Mouse (Mus musculus) forebrain, embryonic 16.5 days (tissue): ENCODE measurements around the gene Stac3. TPM values are rescaled to one million over a fixed set of nuclear protein-coding genes. Genes with fewer than 3 reads are reported as not detected.

Experiments used
- ATAC-seq: fragments of 200-750 bp; cut with Nextera tagmentation; 2 replicates; pipeline ENCODE4 v1.8.0; 2017; ENCODE audit warnings: mild to moderate bottlenecking, moderate library complexity
- H3K27ac ChIP-seq: fragments of 300-500 bp; sonication (generic); 2 replicates; pipeline ENCODE4 v1.5.1; 2014; ENCODE audit warnings: low read length, control low read depth
- H3K27me3 ChIP-seq: fragments of 300-500 bp; sonication (generic); replicated peaks from 2 replicates; pipeline ENCODE4 v1.6.1; 2014; ENCODE audit warnings: low read length; ENCODE audit not compliant: control insufficient read depth, insufficient read depth
- H3K36me3 ChIP-seq: fragments of 300-500 bp; sonication (generic); 2 replicates; pipeline ENCODE4 v1.6.1; 2014; ENCODE audit not compliant: control insufficient read depth, insufficient read depth
- H3K4me1 ChIP-seq: fragments of 300-500 bp; sonication (generic); replicated peaks from 2 replicates; pipeline ENCODE4 v1.6.1; 2014; ENCODE audit warnings: low read length; ENCODE audit not compliant: control insufficient read depth, insufficient read depth
- H3K4me2 ChIP-seq: fragments of 300-500 bp; sonication (generic); 2 replicates; pipeline ENCODE4 v1.6.1; 2014; ENCODE audit warnings: mild to moderate bottlenecking, low read length, control low read depth
- H3K4me3 ChIP-seq: fragments of 300-500 bp; sonication (generic); replicated peaks from 2 replicates; pipeline ENCODE4 v1.5.1; 2014; ENCODE audit warnings: mild to moderate bottlenecking, low read length, control low read depth
- H3K9ac ChIP-seq: fragments of 300-500 bp; sonication (generic); replicated peaks from 2 replicates; pipeline ENCODE4 v1.6.1; 2014; ENCODE audit warnings: low read depth, low read length, control low read depth
- H3K9me3 ChIP-seq: fragments of 300-500 bp; sonication (generic); 2 replicates; pipeline ENCODE4 v1.6.1; 2016; ENCODE audit warnings: low read length; ENCODE audit not compliant: control insufficient read depth
- WGBS: fragments of 180-500 bp; shearing (Covaris S2); extraction: QIAGEN DNeasy Blood & Tissue Kit; methylation state at CpG from one replicate; pipeline ENCODE4 v1.1.7; 2014; 5-methylcytosine and 5-hydroxymethylcytosine counted together
- polyA plus RNA-seq: library from polyadenylated mRNA; unstranded; fragments of >200 nt; fragmentation: Nextera tagmentation; extraction: Ambion mirVana; gene quantifications from 2 replicates; pipeline ENCODE4 v1.2.1, GENCODE M21; 2015

Gene Stac3
- polyA plus RNA-seq, 1 experiment from 2014 or later: 1.8 TPM

- Histone ChIP-seq H3K4me1 (no peaks in the 10 kb centered on the region), H3K4me3 (no peak overlapping the region), H3K9ac (no peak overlapping the region), H3K4me2 (no peak overlapping the region), H3K27me3 (no peaks in the 10 kb centered on the region), H3K36me3 (peaks cover 24% of the 10 kb centered on the region), H3K9me3 (no peaks in the 10 kb centered on the region), H3K27ac (no peak overlapping the region)
- ATAC-seq: no peak
- 87% methylated on average over 19 of the region's 19 CpGs for WGBS
Measured at GRCm38 (mm10) chr10:127480833-127481813, 20.4 kb upstream of the Stac3 start.

GRCm38 (mm10) chr10:127485235-127485634 lies 16.3 kb upstream of the Stac3 start:
- Histone ChIP-seq H3K9me3 (no peaks in the 10 kb centered on the region), H3K27ac (no peak overlapping the region), H3K4me2 (no peak overlapping the region), H3K4me3 (no peak overlapping the region), H3K4me1 (0 out of 2 replicates have a peak, but pooled peaks cover 2% of the 10 kb centered on the region), H3K27me3 (no peaks in the 10 kb centered on the region), H3K9ac (no peak overlapping the region), H3K36me3 (peaks cover 22% of the 10 kb centered on the region)
- WGBS: 91% methylated on average over 10 of the region's 10 CpGs
- ATAC-seq: no peak

GRCm38 (mm10) chr10:127488856-127489255 lies 12.6 kb upstream of the Stac3 start:
- no peaks in the 10 kb centered on the region for H3K27me3 ChIP-seq
- no peak overlapping the region for H3K4me3 ChIP-seq
- WGBS: 80% methylated on average over 7 of the region's 7 CpGs
- peaks cover 21% of the 10 kb centered on the region for H3K36me3 ChIP-seq
- ATAC-seq: no peak
- no peaks in the 10 kb centered on the region for H3K9me3 ChIP-seq
- no peak overlapping the region for H3K27ac ChIP-seq
- no peak overlapping the region for H3K4me2 ChIP-seq
- 0 out of 2 replicates have a peak, but pooled peaks cover 2% of the 10 kb centered on the region for H3K4me1 ChIP-seq
- H3K9ac ChIP-seq: no peak overlapping the region

GRCm38 (mm10) chr10:127490160-127491127 lies 11.0 kb upstream of the Stac3 start:
- H3K9me3 ChIP-seq: no peaks in the 10 kb centered on the region
- no peak overlapping the region for H3K9ac ChIP-seq
- peaks cover 24% of the 10 kb centered on the region for H3K36me3 ChIP-seq
- no peak overlapping the region for H3K27ac ChIP-seq
- 79% methylated on average over 18 of the region's 18 CpGs for WGBS
- 0 out of 2 replicates have a peak, but pooled peaks cover 2% of the 10 kb centered on the region for H3K4me1 ChIP-seq
- no peaks in the 10 kb centered on the region for H3K27me3 ChIP-seq
- H3K4me3 ChIP-seq: no peak overlapping the region
- H3K4me2 ChIP-seq: no peak overlapping the region
- no peak for ATAC-seq

- Histone ChIP-seq H3K27ac (no peak overlapping the region), H3K4me1 (0 out of 2 replicates have a peak, but pooled peaks cover 2% of the 10 kb centered on the region), H3K27me3 (no peaks in the 10 kb centered on the region), H3K4me2 (no peak overlapping the region), H3K9ac (no peak overlapping the region), H3K4me3 (no peak overlapping the region), H3K9me3 (no peaks in the 10 kb centered on the region), H3K36me3 (peaks cover 28% of the 10 kb centered on the region)
- no peak for ATAC-seq
- 67% methylated on average over 8 of the region's 8 CpGs for WGBS
Measured at GRCm38 (mm10) chr10:127491128-127491512, 10.4 kb upstream of the Stac3 start.

- Histone ChIP-seq H3K9ac (no peak overlapping the region), H3K27me3 (no peaks in the 10 kb centered on the region), H3K4me3 (no peak overlapping the region), H3K27ac (no peak overlapping the region), H3K4me1 (0 out of 2 replicates have a peak, but pooled peaks cover 2% of the 10 kb centered on the region), H3K36me3 (peaks cover 33% of the 10 kb centered on the region), H3K4me2 (no peak overlapping the region), H3K9me3 (no peaks in the 10 kb centered on the region)
- WGBS: 92% methylated on average over 3 of the region's 3 CpGs
- ATAC-seq: no peak
Measured at GRCm38 (mm10) chr10:127492118-127492517, 9.4 kb upstream of the Stac3 start.

GRCm38 (mm10) chr10:127496156-127496555 lies 5.3 kb upstream of the Stac3 start:
- ATAC-seq: no peak
- H3K4me2 ChIP-seq: no peak overlapping the region
- no peak overlapping the region for H3K4me3 ChIP-seq
- no peak overlapping the region for H3K9ac ChIP-seq
- H3K36me3 ChIP-seq: peaks cover 39% of the 10 kb centered on the region
- H3K27me3 ChIP-seq: no peaks in the 10 kb centered on the region
- H3K27ac ChIP-seq: no peak overlapping the region
- 96% methylated on average over 3 of the region's 3 CpGs for WGBS
- no peaks in the 10 kb centered on the region for H3K4me1 ChIP-seq
- H3K9me3 ChIP-seq: no peaks in the 10 kb centered on the region

GRCm38 (mm10) chr10:127499516-127499915 lies 2.0 kb upstream of the Stac3 start:
- Histone ChIP-seq H3K27ac (no peak overlapping the region), H3K4me1 (no peaks in the 10 kb centered on the region), H3K4me2 (no peak overlapping the region), H3K36me3 (peaks cover 33% of the 10 kb centered on the region), H3K27me3 (no peaks in the 10 kb centered on the region), H3K4me3 (no peak overlapping the region), H3K9ac (no peak overlapping the region), H3K9me3 (no peaks in the 10 kb centered on the region)
- ATAC-seq: no peak
- WGBS: 72% methylated on average over 5 of the region's 5 CpGs

GRCm38 (mm10) chr10:127500042-127500441 lies 1.4 kb upstream of the Stac3 start:
- 87% methylated on average over 4 of the region's 4 CpGs for WGBS
- Histone ChIP-seq H3K4me2 (no peak overlapping the region), H3K36me3 (peaks cover 28% of the 10 kb centered on the region), H3K4me1 (no peaks in the 10 kb centered on the region), H3K27ac (no peak overlapping the region), H3K27me3 (no peaks in the 10 kb centered on the region), H3K9ac (no peak overlapping the region), H3K9me3 (no peaks in the 10 kb centered on the region), H3K4me3 (no peak overlapping the region)
- ATAC-seq: no peak
